9 mouse cellular contexts compared by ENCODE assay signal in genomic region chr12:80724853-80725559, GRCm38 (mm10). TPM values are rescaled to one million over a fixed set of nuclear protein-coding genes. Genes with fewer than 3 reads are reported as not detected.
DNase-seq lines count a peak whose midpoint lies in the region; ATAC-seq and TF ChIP-seq lines count a peak whose summit lies in the region.
"Had no signal": no experiment of that assay in that cellular context is flagged by ENCODE, and none has a peak within 500 bp of the region (broad histone marks: within the 10 kb centered on the region; RNA-seq: fewer than 3 reads in every experiment).

No protein-coding gene starts in this region.

- no peak overlapping the region for H3K9ac ChIP-seq in heart, embryonic 12.5 days
- H3K9ac ChIP-seq in intestine, postnatal 0 days (ENCODE audit: low read depth, low read length) = no peak overlapping the region
- H3K9ac ChIP-seq in midbrain, postnatal 0 days (replicated peaks; ENCODE audit: low read length, poor library complexity, severe bottlenecking) = no peak overlapping the region
- no peak overlapping the region for H3K9ac ChIP-seq in stomach, embryonic 14.5 days (replicated peaks; ENCODE audit: low read depth, low read length)
- H3K9ac ChIP-seq: neural tube, embryonic 13.5 days had no signal

- H3K27ac ChIP-seq in heart, embryonic 12.5 days (ENCODE audit: poor library complexity, severe bottlenecking) = no peak overlapping the region
- H3K27ac ChIP-seq in intestine, postnatal 0 days (ENCODE audit: low read depth, low read length) = no peak overlapping the region
- H3K27ac ChIP-seq in midbrain, postnatal 0 days (ENCODE audit: low read depth, low read length) = no peak overlapping the region
- H3K27ac ChIP-seq in stomach, embryonic 14.5 days (ENCODE audit: low read length) = no peak overlapping the region
- H3K27ac ChIP-seq: neural tube, embryonic 13.5 days had no signal

- H3K9me3 ChIP-seq in heart, embryonic 12.5 days (replicated peaks) = no peaks in the 10 kb centered on the region
- H3K9me3 ChIP-seq in intestine, postnatal 0 days (ENCODE audit: control insufficient read depth) = no peaks in the 10 kb centered on the region
- H3K9me3 ChIP-seq in midbrain, postnatal 0 days (ENCODE audit: low read length) = no peaks in the 10 kb centered on the region
- H3K9me3 ChIP-seq in stomach, embryonic 14.5 days (ENCODE audit: control insufficient read depth, low read depth, low read length) = no peaks in the 10 kb centered on the region
- H3K9me3 ChIP-seq: neural tube, embryonic 13.5 days had no signal

- intact Hi-C loops in left cerebral cortex, postnatal 14 days (cut with DNase I) = loop anchor here (5.0 to 10.0 kb wide), 2 partner anchors 228 to 570 kb away; no protein-coding TSS in a partner anchor

- peaks cover 49% of the 10 kb centered on the region for H3K27me3 ChIP-seq in heart, embryonic 12.5 days (replicated peaks)
- no peaks in the 10 kb centered on the region for H3K27me3 ChIP-seq in intestine, postnatal 0 days (replicated peaks; ENCODE audit: control insufficient read depth, insufficient read depth, low read length)
- no peaks in the 10 kb centered on the region for H3K27me3 ChIP-seq in midbrain, postnatal 0 days (ENCODE audit: insufficient read depth, low read length)
- no peaks in the 10 kb centered on the region for H3K27me3 ChIP-seq in stomach, embryonic 14.5 days (ENCODE audit: control insufficient read depth, insufficient read depth, low read length)
- H3K27me3 ChIP-seq: neural tube, embryonic 13.5 days had no signal

- H3K4me1 ChIP-seq in heart, embryonic 12.5 days (replicated peaks) = no peaks in the 10 kb centered on the region
- no peaks in the 10 kb centered on the region for H3K4me1 ChIP-seq in intestine, postnatal 0 days (replicated peaks; ENCODE audit: control insufficient read depth, insufficient read depth, low read length)
- peaks cover 3% of the 10 kb centered on the region; the same call in 1 of the 2 replicates for H3K4me1 ChIP-seq in midbrain, postnatal 0 days (ENCODE audit: insufficient read depth, low read length)
- H3K4me1 ChIP-seq in stomach, embryonic 14.5 days (ENCODE audit: control insufficient read depth, insufficient read depth, low read length) = no peaks in the 10 kb centered on the region
- H3K4me1 ChIP-seq: neural tube, embryonic 13.5 days had no signal

- DNase-seq in heart, adult 18-20 months = peak; percentile 65 to 93
- DNase-seq in cerebellum, adult 11 months = peak; percentile 73
- DNase-seq in left cerebral cortex, postnatal 14 days (ENCODE audit: low spot score in 2 of 2) = peak; percentile 79 to 90
- DNase-seq in midbrain, postnatal 0 days (ENCODE audit: low spot score) = peak; percentile 84

- H3K36me3 ChIP-seq in heart, embryonic 12.5 days = no peaks in the 10 kb centered on the region
- no peaks in the 10 kb centered on the region for H3K36me3 ChIP-seq in intestine, postnatal 0 days (ENCODE audit: control insufficient read depth, insufficient read depth)
- no peaks in the 10 kb centered on the region for H3K36me3 ChIP-seq in midbrain, postnatal 0 days (ENCODE audit: insufficient read depth, low read length)
- no peaks in the 10 kb centered on the region for H3K36me3 ChIP-seq in stomach, embryonic 14.5 days (ENCODE audit: control insufficient read depth, insufficient read depth, low read length)
- H3K36me3 ChIP-seq: neural tube, embryonic 13.5 days had no signal

- H3K4me2 ChIP-seq in heart, embryonic 12.5 days = no peak overlapping the region
- H3K4me2 ChIP-seq in intestine, postnatal 0 days (replicated peaks; ENCODE audit: low read depth) = peak overlapping the region; percentile 49
- no peak overlapping the region for H3K4me2 ChIP-seq in midbrain, postnatal 0 days (ENCODE audit: low read depth, low read length, poor library complexity, severe bottlenecking)
- no peak overlapping the region for H3K4me2 ChIP-seq in stomach, embryonic 14.5 days (replicated peaks; ENCODE audit: low read depth, low read length)
- H3K4me2 ChIP-seq: neural tube, embryonic 13.5 days had no signal

- H3K4me3 ChIP-seq in heart, embryonic 12.5 days = no peak overlapping the region
- H3K4me3 ChIP-seq in intestine, postnatal 0 days (ENCODE audit: low read depth, low read length) = 0 out of 2 replicates have a peak overlapping the region, but pooled peaks have one; percentile 7
- no peak overlapping the region for H3K4me3 ChIP-seq in midbrain, postnatal 0 days (ENCODE audit: low read depth, low read length)
- no peak overlapping the region for H3K4me3 ChIP-seq in stomach, embryonic 14.5 days (ENCODE audit: low read depth, low read length)
- H3K4me3 ChIP-seq: neural tube, embryonic 13.5 days had no signal

- ATAC-seq in heart, embryonic 12.5 days (ENCODE audit: insufficient number of reproducible peaks, low FRiP score) = no peak
- ATAC-seq in frontal cortex, adult (ENCODE audit: low TSS enrichment) = peak; percentile 77
- peak; percentile 59; the same call in 1 of the 2 replicates for ATAC-seq in intestine, postnatal 0 days
- no peak for ATAC-seq in midbrain, postnatal 0 days (ENCODE audit: low FRiP score)
- ATAC-seq in stomach, embryonic 14.5 days (ENCODE audit: insufficient number of reproducible peaks, insufficient read depth, low FRiP score, low read depth) = 0 out of 2 replicates have a peak, but pooled peaks have one; percentile 17

- 35% methylated on average over 10 of the region's 10 CpGs for WGBS in heart, embryonic 12.5 days
- 14% methylated on average over 10 of the region's 10 CpGs for WGBS in intestine, postnatal 0 days
- 23% methylated on average over 10 of the region's 10 CpGs for WGBS in midbrain, postnatal 0 days
- 24% methylated on average over 10 of the region's 10 CpGs for WGBS in stomach, embryonic 14.5 days

- peak; percentile 92 for TF ChIP-seq CTCF in intestine, postnatal 0 days (IDR thresholded peaks at IDR 0.05; ENCODE audit: low read depth)
- TF ChIP-seq CTCF in midbrain, postnatal 0 days (IDR thresholded peaks at IDR 0.05) = peak; percentile 91

RNA-seq across cellular contexts. Expression of gene Plekhd1, which starts 32.6 kb away (rescaled TPM):
- total RNA-seq in heart, adult 18-20 months (2021) = under 1 TPM in 1 of 2 experiments, not detected in 1; 0.20 TPM
- polyA plus RNA-seq in heart, embryonic 12.5 days (2016; fragmentation: Nextera tagmentation; extraction: Ambion mirVana) = 0.50 and 0.70 TPM in 2 replicates
- polyA plus RNA-seq in intestine, postnatal 0 days (2015; fragmentation: Nextera tagmentation; extraction: Ambion mirVana) = 1.5 and 1.9 TPM in 2 replicates
- 1 to 10 TPM; 2.8 to 2.9 TPM for total RNA-seq in left cerebral cortex, postnatal 14 days (2021)
- total RNA-seq in midbrain, postnatal 0 days (2014; rRNA removed) = 4.9 and 6.6 TPM in 2 replicates
- polyA plus RNA-seq in midbrain, postnatal 0 days (2015; fragmentation: Nextera tagmentation; extraction: Ambion mirVana) = 2.9 and 3.3 TPM in 2 replicates
- polyA plus RNA-seq in stomach, embryonic 14.5 days (2014; fragmentation: Nextera tagmentation; extraction: Ambion mirVana) = 3.9 and 6.5 TPM in 2 replicates

RNA-seq across cellular contexts. Expression of gene Ccdc177, which starts 35.5 kb away (rescaled TPM):
- under 1 TPM in 1 of 2 experiments, not detected in 1; 0.05 TPM for total RNA-seq in heart, adult 18-20 months (2021)
- polyA plus RNA-seq in heart, embryonic 12.5 days (2016; fragmentation: Nextera tagmentation; extraction: Ambion mirVana) = 0.03 TPM in 1 of 2 replicates, not detected in the other
- polyA plus RNA-seq in intestine, postnatal 0 days (2015; fragmentation: Nextera tagmentation; extraction: Ambion mirVana) = 0.03 and 0.10 TPM in 2 replicates
- 10 to 100 TPM; 17.0 to 18.1 TPM for total RNA-seq in left cerebral cortex, postnatal 14 days (2021)
- 22.4 and 25.5 TPM in 2 replicates for total RNA-seq in midbrain, postnatal 0 days (2014; rRNA removed)
- 2.1 and 2.4 TPM in 2 replicates for polyA plus RNA-seq in midbrain, postnatal 0 days (2015; fragmentation: Nextera tagmentation; extraction: Ambion mirVana)
- polyA plus RNA-seq in stomach, embryonic 14.5 days (2014; fragmentation: Nextera tagmentation; extraction: Ambion mirVana) = 0.25 and 0.26 TPM in 2 replicates

Comparison
In these comparisons a context has a peak if more than half of its experiments do, and no peak if none do; other contexts are left out.
1. ATAC-seq: peak in frontal cortex, adult (single experiment), intestine, postnatal 0 days (single experiment) and stomach, embryonic 14.5 days (single experiment); none in heart, embryonic 12.5 days (single experiment) and midbrain, postnatal 0 days (single experiment).
2. Peak in every context shown above with its lines, with median percentiles within 50 percentile points of each other: DNase-seq.